Mouse (Mus musculus) small intestine, adult 2 months (tissue): ENCODE data around the gene Grap2. TPM values are rescaled to one million over a fixed set of nuclear protein-coding genes. Genes with fewer than 3 reads are reported as not detected.
A peak's percentile ranks its signal among the peaks of the same experiment; 100 is the strongest.
"Not testable (repeated sequence)": the region's sequence is repeated elsewhere in the genome, so short reads cannot be mapped to it uniquely, and the experiment has no call there.

Experiments
- H3K27ac ChIP-seq: fragments of 200-500 bp; 2 replicates; pipeline ENCODE4 v1.5.1; 2012; ENCODE audit warnings: low read depth, low read length, control low read depth, inconsistent platforms; ENCODE audit not compliant: insufficient read depth
- H3K27me3 ChIP-seq: fragments of 200-500 bp; 2 replicates; pipeline ENCODE4 v1.6.1; 2012; ENCODE audit warnings: mild to moderate bottlenecking, moderate library complexity, low read length, inconsistent platforms; ENCODE audit not compliant: control insufficient read depth, insufficient read depth
- H3K36me3 ChIP-seq: fragments of 200-500 bp; 2 replicates; pipeline ENCODE4 v1.6.1; 2012; ENCODE audit warnings: mild to moderate bottlenecking, low read length, control low read depth, inconsistent platforms; ENCODE audit not compliant: control insufficient read depth, insufficient read depth
- H3K4me1 ChIP-seq: fragments of 200-500 bp; 2 replicates; pipeline ENCODE4 v1.6.1; 2012; ENCODE audit warnings: low read length, inconsistent platforms, mixed read lengths; ENCODE audit not compliant: control insufficient read depth, insufficient read depth, insufficient read length
- H3K4me3 ChIP-seq: fragments of 200-500 bp; 2 replicates; pipeline ENCODE4 v1.5.1; 2012; ENCODE audit warnings: low read depth, mild to moderate bottlenecking, control low read depth, inconsistent platforms, low read length, moderate library complexity
- CTCF ChIP-seq: fragments of 200-500 bp; IDR thresholded peaks from 2 replicates; pipeline ENCODE4 v1.5.1; 2012; ENCODE audit warnings: low read depth, mild to moderate bottlenecking, control low read depth, inconsistent platforms, low read length, moderate library complexity, mixed read lengths; ENCODE audit not compliant: insufficient replicate concordance, insufficient read length; ENCODE audit errors: extremely low read depth
- POLR2A ChIP-seq: fragments of 200-500 bp; IDR thresholded peaks from 2 replicates; pipeline ENCODE4 v1.6.1; 2012; ENCODE audit warnings: low read depth, mild to moderate bottlenecking, control low read depth, inconsistent platforms, low read length, moderate library complexity
- WGBS: fragments of 180-500 bp; shearing (Covaris S2); methylation state at CpG from one replicate; pipeline ENCODE4 v1.1.7; 2018; 5-methylcytosine and 5-hydroxymethylcytosine counted together
- polyA plus RNA-seq: library from polyadenylated mRNA; depleted of rRNA; stranded (reverse); fragments of >200 nt; gene quantifications from 2 replicates; pipeline ENCODE4 v1.2.3, GENCODE M21; 2012

Gene Grap2
- polyA plus RNA-seq, 1 experiment: 3.1 TPM

DNA sequence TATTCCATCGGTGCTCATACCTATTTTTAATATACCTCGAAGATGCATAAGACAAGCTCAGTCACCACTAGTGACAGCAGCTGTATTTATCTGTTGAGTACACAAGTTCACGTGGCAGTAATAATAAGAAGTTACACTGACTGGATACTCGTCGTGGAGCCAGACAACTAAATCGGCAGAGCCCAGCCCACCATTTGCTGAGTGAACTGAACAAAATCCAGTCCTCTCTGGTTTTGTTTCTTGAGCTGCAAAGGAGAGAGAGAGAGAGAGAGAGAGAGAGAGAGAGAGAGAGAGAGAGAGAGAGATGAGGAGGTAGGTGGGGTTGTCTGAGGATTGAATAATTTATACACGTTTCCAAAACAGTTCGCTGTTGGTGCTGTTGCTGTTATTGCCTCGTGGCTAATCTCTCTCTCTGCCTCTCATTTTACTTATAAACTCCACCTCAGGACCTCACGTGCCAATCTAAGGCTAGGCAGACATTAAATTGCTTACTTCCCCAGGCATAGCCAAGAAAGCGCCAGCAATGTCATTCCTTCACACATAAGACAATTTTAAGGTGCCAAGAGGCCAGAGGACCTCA, 4.1 kb downstream of the Grap2 start:
- Histone ChIP-seq H3K36me3 (no peaks in the 10 kb centered on the region), H3K27me3 (no peaks in the 10 kb centered on the region; the same call in 1 of the 2 replicates), H3K27ac (no peak overlapping the region), H3K4me1 (no peaks in the 10 kb centered on the region), H3K4me3 (no peak overlapping the region)
- WGBS: 71% methylated on average over 11 of the region's 11 CpGs
- TF ChIP-seq CTCF (no peak), POLR2A (no peak)

DNA sequence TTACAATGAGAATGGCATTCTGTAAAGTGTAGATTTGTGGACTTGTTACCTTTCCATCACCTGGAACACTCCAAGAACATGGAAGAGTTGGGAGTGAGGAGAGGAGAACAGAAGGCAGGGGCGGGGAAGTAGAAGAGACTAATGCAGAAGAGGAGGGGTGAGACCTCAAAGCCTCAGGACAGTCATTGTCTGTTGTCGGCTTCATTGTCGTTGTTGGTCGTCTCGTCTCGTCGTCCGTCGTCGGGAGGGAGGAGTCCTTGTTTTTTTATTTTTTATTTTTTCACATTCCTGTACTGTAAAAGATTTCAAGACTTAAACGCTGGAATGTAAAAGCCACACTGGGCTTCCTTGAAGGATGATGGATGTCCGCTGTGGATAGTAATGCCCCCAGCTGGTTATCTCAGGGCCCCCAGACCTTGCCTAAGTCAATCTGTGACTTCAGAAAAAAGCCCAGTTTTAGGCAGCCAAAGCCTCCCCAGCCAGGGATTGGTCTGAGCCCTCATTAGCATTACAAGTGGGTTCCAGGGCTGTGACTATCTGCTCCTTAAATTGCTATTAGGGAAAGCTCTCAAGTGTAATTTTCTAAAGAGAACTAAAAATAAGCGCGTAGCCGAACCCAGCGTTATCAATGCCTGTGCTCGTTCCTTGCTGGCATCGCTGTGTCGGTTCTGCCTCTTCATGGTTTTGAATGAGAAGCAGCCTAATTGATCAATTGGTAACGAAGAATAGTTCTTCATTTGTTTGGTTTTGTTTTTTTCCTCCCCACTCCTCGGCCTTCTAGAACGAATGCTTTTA, 5.0 kb downstream of the Grap2 start:
- Histone ChIP-seq H3K27ac (no peak overlapping the region), H3K4me1 (peaks cover 3% of the 10 kb centered on the region; the same call in 1 of the 2 replicates), H3K4me3 (no peak overlapping the region), H3K36me3 (no peaks in the 10 kb centered on the region), H3K27me3 (no peaks in the 10 kb centered on the region; the same call in 1 of the 2 replicates)
- WGBS: 39% methylated on average over 22 of the region's 22 CpGs
- TF ChIP-seq CTCF (no peak), POLR2A (no peak)

DNA sequence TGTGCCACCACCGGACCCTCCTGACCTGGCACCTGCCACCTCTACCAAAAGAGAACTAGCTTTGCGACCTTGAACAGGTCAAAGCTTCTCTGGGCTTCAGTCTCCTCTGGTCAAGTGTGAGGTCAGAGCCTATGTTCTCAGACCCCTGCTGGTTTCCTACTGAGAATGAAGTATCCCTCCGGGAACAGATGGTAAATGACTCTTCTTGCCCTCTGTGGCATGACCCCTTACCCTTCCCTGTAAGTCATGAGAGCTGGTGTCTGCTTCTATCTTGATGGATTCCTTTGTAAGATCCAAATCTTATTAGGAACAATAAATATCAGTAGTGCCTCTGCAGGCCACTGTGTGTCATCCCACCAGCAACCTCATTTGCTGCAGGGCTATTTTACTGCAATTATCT, 6.7 kb downstream of the Grap2 start:
- Histone ChIP-seq H3K4me1 (peaks cover 3% of the 10 kb centered on the region; the same call in 1 of the 2 replicates), H3K27me3 (no peaks in the 10 kb centered on the region; the same call in 1 of the 2 replicates), H3K36me3 (no peaks in the 10 kb centered on the region), H3K4me3 (no peak overlapping the region), H3K27ac (no peak overlapping the region)
- TF ChIP-seq CTCF (no peak), POLR2A (no peak)
- 70% methylated on average over 3 of the region's 3 CpGs for WGBS

DNA sequence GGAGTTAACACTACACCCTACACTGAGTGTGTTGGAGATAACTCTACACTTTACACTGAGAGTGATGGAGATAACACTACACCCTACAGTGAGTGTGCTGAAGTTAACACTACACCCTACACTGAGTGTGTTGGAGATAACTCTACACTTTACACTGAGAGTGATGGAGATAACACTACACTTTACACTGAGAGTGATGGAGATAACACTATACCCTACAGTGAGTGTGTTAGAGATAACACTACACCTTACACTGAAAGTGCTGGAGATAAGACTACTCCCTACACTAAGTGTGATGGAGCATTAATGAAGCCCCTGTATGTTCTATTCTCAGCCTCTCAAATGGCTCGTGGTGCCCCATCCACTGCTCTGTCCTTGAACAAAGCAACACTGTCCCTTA, 8.2 kb downstream of the Grap2 start:
- not testable (repeated sequence) for H3K4me3 ChIP-seq, H3K4me1 ChIP-seq, H3K27me3 ChIP-seq, H3K36me3 ChIP-seq, H3K27ac ChIP-seq
- 78% methylated on average over 1 of the region's 1 CpGs for WGBS

DNA sequence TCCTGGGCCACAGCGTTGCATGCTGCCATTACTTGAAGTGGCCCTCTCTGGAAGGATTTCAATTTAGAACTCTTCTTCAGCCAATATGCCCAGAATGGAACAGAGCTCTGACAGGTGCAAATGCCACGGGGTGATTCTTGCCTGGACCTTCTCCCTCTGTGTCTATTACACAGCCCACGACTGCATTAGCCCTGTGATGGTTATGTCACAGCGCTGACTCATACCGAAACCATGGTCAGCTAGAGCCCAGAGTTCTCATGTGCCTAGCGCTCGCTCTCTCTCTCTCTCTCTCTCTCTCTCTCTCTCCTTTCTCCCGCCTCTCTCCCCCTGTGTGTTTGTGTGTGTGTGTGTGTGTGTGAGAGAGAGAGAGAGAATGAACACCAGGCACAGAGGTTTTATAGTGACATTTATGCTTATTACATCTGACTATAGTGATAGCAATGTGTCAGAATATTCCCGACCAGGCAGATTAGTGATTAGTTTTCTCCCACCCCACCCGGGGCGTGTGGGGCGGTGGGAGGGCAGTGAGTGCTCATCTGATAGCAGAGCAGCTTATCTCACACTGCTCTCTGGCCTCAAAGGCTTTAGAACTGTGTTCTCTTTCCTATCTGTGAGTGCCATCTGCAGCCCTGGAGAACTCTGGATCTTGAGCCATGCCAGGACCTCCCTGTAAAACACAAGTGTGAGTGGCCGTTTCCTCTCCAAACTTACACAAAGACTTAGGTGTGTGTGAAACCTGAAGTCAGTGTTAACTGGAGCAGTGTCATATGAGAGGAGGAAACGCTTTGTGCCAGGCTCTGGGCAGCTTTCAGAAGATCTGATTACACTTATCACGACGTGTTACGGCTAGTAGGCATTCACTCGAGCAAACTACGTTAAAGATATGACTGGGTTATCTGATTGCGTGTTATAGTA, 10.4 kb downstream of the Grap2 start:
- Histone ChIP-seq H3K4me1 (peaks cover 3% of the 10 kb centered on the region; the same call in 1 of the 2 replicates), H3K27me3 (no peaks in the 10 kb centered on the region), H3K4me3 (no peak overlapping the region), H3K36me3 (no peaks in the 10 kb centered on the region), H3K27ac (no peak overlapping the region)
- no peak for TF ChIP-seq CTCF
- no peak for TF ChIP-seq POLR2A
- WGBS: 28% methylated on average over 20 of the region's 20 CpGs

DNA sequence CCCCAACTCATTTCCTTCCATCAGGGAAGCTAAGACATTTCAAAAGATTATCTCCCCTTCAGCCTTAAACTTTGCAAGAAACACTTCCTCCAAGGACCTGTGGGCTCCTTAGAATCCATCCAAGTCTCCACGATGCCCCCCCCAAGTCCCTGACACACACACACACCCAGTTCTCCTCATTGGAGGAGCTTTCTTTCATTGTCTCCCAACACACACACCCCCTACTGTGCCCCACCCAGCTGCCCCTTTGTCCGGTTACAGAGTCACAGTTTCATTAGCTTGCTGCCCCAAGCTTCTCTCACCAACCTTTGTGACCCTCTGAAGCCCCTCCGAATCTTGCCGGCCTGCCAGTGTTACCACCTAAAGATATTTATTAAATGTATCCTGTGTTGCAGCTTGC, 13.9 kb downstream of the Grap2 start:
- Histone ChIP-seq H3K4me1 (peaks cover 3% of the 10 kb centered on the region; the same call in 1 of the 2 replicates), H3K36me3 (no peaks in the 10 kb centered on the region), H3K4me3 (no peak overlapping the region), H3K27ac (no peak overlapping the region), H3K27me3 (no peaks in the 10 kb centered on the region)
- TF ChIP-seq POLR2A (no peak), CTCF (no peak)
- WGBS: 40% methylated on average over 4 of the region's 4 CpGs

DNA sequence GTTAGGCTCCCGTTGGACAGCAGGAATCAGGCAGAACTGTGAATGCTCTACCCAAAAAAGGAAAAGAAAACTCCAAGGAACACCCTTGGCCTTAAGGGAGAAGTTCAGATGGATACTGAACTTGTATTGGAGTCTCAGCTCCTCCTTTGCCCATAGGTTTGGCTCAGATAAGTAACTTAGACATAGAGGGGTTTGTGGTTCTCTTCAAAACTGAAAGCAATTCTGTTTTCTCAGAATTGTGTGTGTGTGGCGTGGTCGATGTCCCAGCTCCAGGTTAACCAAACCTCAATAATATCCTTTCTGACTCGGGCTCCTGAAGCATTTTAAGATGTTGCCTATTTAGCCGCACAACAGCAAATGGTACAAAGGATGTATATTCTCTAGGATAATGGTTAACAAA, 18.2 kb downstream of the Grap2 start:
- no peak overlapping the region for H3K4me3 ChIP-seq
- TF ChIP-seq CTCF (no peak), POLR2A (no peak)
- H3K36me3 ChIP-seq: no peaks in the 10 kb centered on the region
- H3K4me1 ChIP-seq: no peaks in the 10 kb centered on the region
- H3K27me3 ChIP-seq: no peaks in the 10 kb centered on the region
- H3K27ac ChIP-seq: peak overlapping the region; percentile 61; the same call in 1 of the 2 replicates
- WGBS: 74% methylated on average over 5 of the region's 5 CpGs
